Mouse (Mus musculus): Measurements from ENCODE around the gene Hsf4. TPM values are rescaled to one million over a fixed set of nuclear protein-coding genes. Genes with fewer than 3 reads are reported as not detected.
"Not testable (repeated sequence)": the region's sequence is repeated elsewhere in the genome, so short reads cannot be mapped to it uniquely, and the experiment has no call there.

The Hsf4 gene
- polyA plus RNA-seq, 1 experiment, result 2.0 TPM

- no peak for DNase-seq (ENCODE audit: low read depth)
Observed at GRCm38 (mm10) chr8:105285514-105285913, 15.9 kb downstream of the Hsf4 start.

GRCm38 (mm10) chr8:105286907-105287306, 17.3 kb downstream of the Hsf4 start:
- no peak for DNase-seq (ENCODE audit: low read depth)

- DNase-seq (ENCODE audit: low read depth), result no peak
Observed at GRCm38 (mm10) chr8:105288231-105288630, 18.6 kb downstream of the Hsf4 start.

GRCm38 (mm10) chr8:105288958-105289732, 19.5 kb downstream of the Hsf4 start:
- no peak for DNase-seq (ENCODE audit: low read depth)

- no peak for DNase-seq (ENCODE audit: low read depth)
Observed at GRCm38 (mm10) chr8:105289805-105290460, 20.3 kb downstream of the Hsf4 start, which contains the start of gene 4931428F04Rik. Gene 4931428F04Rik, minus strand, starts transcription at chr8:105289864.

GRCm38 (mm10) chr8:105290554-105291314, 21.1 kb downstream of the Hsf4 start:
- DNase-seq (ENCODE audit: low read depth), result no peak

GRCm38 (mm10) chr8:105291364-105291763, 21.8 kb downstream of the Hsf4 start:
- DNase-seq (ENCODE audit: low read depth), result not testable (repeated sequence)

- DNase-seq (ENCODE audit: low read depth), result not testable (repeated sequence)
Observed at GRCm38 (mm10) chr8:105291802-105292201, 22.2 kb downstream of the Hsf4 start.

GRCm38 (mm10) chr8:105292471-105292870, 22.9 kb downstream of the Hsf4 start:
- no peak for DNase-seq (ENCODE audit: low read depth)

GRCm38 (mm10) chr8:105293405-105293804, 23.8 kb downstream of the Hsf4 start:
- no peak for DNase-seq (ENCODE audit: low read depth)

- no peak for DNase-seq (ENCODE audit: low read depth)
Observed at GRCm38 (mm10) chr8:105294776-105295175, 25.2 kb downstream of the Hsf4 start.

GRCm38 (mm10) chr8:105295256-105295655, 25.7 kb downstream of the Hsf4 start:
- DNase-seq (ENCODE audit: low read depth), result no peak

GRCm38 (mm10) chr8:105295895-105296573, 26.4 kb downstream of the Hsf4 start, which contains the start of gene Exoc3l:
Gene Exoc3l, minus strand, starts transcription at chr8:105296101.
- DNase-seq (ENCODE audit: low read depth), result no peak

GRCm38 (mm10) chr8:105297511-105298192, 28.1 kb downstream of the Hsf4 start, which contains the start of gene E2f4:
Gene E2f4, plus strand, starts transcription at chr8:105297663.
- no peak for DNase-seq (ENCODE audit: low read depth)

GRCm38 (mm10) chr8:105298351-105299252, 29.0 kb downstream of the Hsf4 start:
- no peak for DNase-seq (ENCODE audit: low read depth)

- no peak for DNase-seq (ENCODE audit: low read depth)
Observed at GRCm38 (mm10) chr8:105299962-105300361, 30.4 kb downstream of the Hsf4 start.

GRCm38 (mm10) chr8:105303396-105303795, 33.8 kb downstream of the Hsf4 start:
- no peak for DNase-seq (ENCODE audit: low read depth)

- no peak for DNase-seq (ENCODE audit: low read depth)
Observed at GRCm38 (mm10) chr8:105303874-105304273, 34.3 kb downstream of the Hsf4 start.

GRCm38 (mm10) chr8:105304325-105305210, 35.0 kb downstream of the Hsf4 start:
- no peak for DNase-seq (ENCODE audit: low read depth)

All from gonadal fat pad, adult 2 months (tissue).